Comparison of ENCODE assay signal across 25 mouse cellular contexts in genomic region chr14:45211431-45211830, GRCm38 (mm10). TPM values are rescaled to one million over a fixed set of nuclear protein-coding genes. Genes with fewer than 3 reads are reported as not detected.
DNase-seq lines count a peak whose midpoint lies in the region; ATAC-seq and TF ChIP-seq lines count a peak whose summit lies in the region.
"Had no signal": no experiment of that assay in that cellular context is flagged by ENCODE, and none has a peak within 500 bp of the region (broad histone marks: within the 10 kb centered on the region; RNA-seq: fewer than 3 reads in every experiment).

No protein-coding gene starts in this region.

- no peak overlapping the region for H3K4me3 ChIP-seq in liver, postnatal 0 days (ENCODE audit: low read depth, low read length)
- H3K4me3 ChIP-seq: embryonic facial prominence, embryonic 12.5 days; embryonic facial prominence, embryonic 15.5 days; forebrain, embryonic 10.5 days; forebrain, embryonic 13.5 days; hindbrain, embryonic 12.5 days; hindbrain, embryonic 15.5 days had no signal

- H3K4me1 ChIP-seq in liver, postnatal 0 days (ENCODE audit: insufficient read depth) = no peaks in the 10 kb centered on the region
- H3K4me1 ChIP-seq: embryonic facial prominence, embryonic 12.5 days; embryonic facial prominence, embryonic 15.5 days; forebrain, embryonic 10.5 days; forebrain, embryonic 13.5 days; hindbrain, embryonic 12.5 days; hindbrain, embryonic 15.5 days had no signal

- H3K9ac ChIP-seq in liver, postnatal 0 days (replicated peaks) = no peak overlapping the region
- H3K9ac ChIP-seq: embryonic facial prominence, embryonic 12.5 days; embryonic facial prominence, embryonic 15.5 days; forebrain, embryonic 13.5 days; hindbrain, embryonic 12.5 days; hindbrain, embryonic 15.5 days had no signal

- 72% methylated on average over 1 of the region's 1 CpGs for WGBS in liver, postnatal 0 days (ENCODE audit: insufficient replicate concordance)

- no peak for ATAC-seq in liver, postnatal 0 days
- no peak for ATAC-seq in erythroid progenitor cell, adult 5-6 weeks (replicated peaks; ENCODE audit: low FRiP score, poor library complexity, severe bottlenecking)
- ATAC-seq: CD4-positive, CD25-positive, alpha-beta regulatory T cell, adult 4 months; forebrain, embryonic 13.5 days; forebrain, embryonic 16.5 days had no signal

- H3K27me3 ChIP-seq in liver, postnatal 0 days (ENCODE audit: insufficient read depth, low read length) = no peaks in the 10 kb centered on the region
- H3K27me3 ChIP-seq: embryonic facial prominence, embryonic 12.5 days; embryonic facial prominence, embryonic 15.5 days; forebrain, embryonic 13.5 days; hindbrain, embryonic 12.5 days; hindbrain, embryonic 15.5 days had no signal

- TF ChIP-seq EP300 in liver, postnatal 0 days (IDR thresholded peaks at IDR 0.05; ENCODE audit: low read depth) = no peak

- H3K36me3 ChIP-seq in liver, postnatal 0 days (replicated peaks; ENCODE audit: insufficient read depth, low read length) = peaks cover 7% of the 10 kb centered on the region; the same call in 1 of the 2 replicates
- H3K36me3 ChIP-seq: embryonic facial prominence, embryonic 12.5 days; embryonic facial prominence, embryonic 15.5 days had no signal

- no peak for TF ChIP-seq CTCF in liver, postnatal 0 days (IDR thresholded peaks at IDR 0.05; ENCODE audit: low read depth)

- peak; percentile 25 for DNase-seq in 3134 (ENCODE audit: extremely low read depth, insufficient read length, low spot score)
- peak; percentile 91 for DNase-seq in 3T3-L1 (ENCODE audit: low read depth, low spot score)
- DNase-seq in Muller cell, postnatal 12 days (ENCODE audit: inconsistent ontology term) = peak; percentile 35
- DNase-seq in fat pad, adult 2 months (ENCODE audit: extremely low read depth, low read depth, low spot score) = peak; percentile 46
- no peak for DNase-seq in gastrocnemius, postnatal 4 days (ENCODE audit: low spot score in 2 of 2)
- no peak for DNase-seq in liver, postnatal 0 days
- DNase-seq: adrenal gland, adult 2 months; adrenal gland, postnatal 14 days; cerebellum, adult 11-12 months; cerebellum, adult 8-10 months; cerebellum, postnatal 14 days; gastrocnemius, postnatal 25 days; kidney, adult 18-20 months; kidney, adult 9 months had no signal

- no peak overlapping the region for H3K4me2 ChIP-seq in liver, postnatal 0 days (ENCODE audit: low read depth, low read length)
- H3K4me2 ChIP-seq: embryonic facial prominence, embryonic 12.5 days; embryonic facial prominence, embryonic 15.5 days; forebrain, embryonic 13.5 days; heart, embryonic 11.5 days; hindbrain, embryonic 12.5 days; hindbrain, embryonic 15.5 days had no signal

- H3K9me3 ChIP-seq in liver, postnatal 0 days (ENCODE audit: low read length) = no peaks in the 10 kb centered on the region
- H3K9me3 ChIP-seq: embryonic facial prominence, embryonic 12.5 days; embryonic facial prominence, embryonic 15.5 days; forebrain, embryonic 10.5 days; forebrain, embryonic 13.5 days; hindbrain, embryonic 12.5 days; hindbrain, embryonic 15.5 days had no signal

- H3K27ac ChIP-seq in liver, postnatal 0 days (ENCODE audit: low read depth) = no peak overlapping the region
- H3K27ac ChIP-seq: embryonic facial prominence, embryonic 12.5 days; embryonic facial prominence, embryonic 15.5 days; forebrain, embryonic 10.5 days; forebrain, embryonic 13.5 days; hindbrain, embryonic 12.5 days; hindbrain, embryonic 15.5 days had no signal

RNA-seq across cellular contexts. Expression of gene Gpr137c, which starts 8.1 kb away (rescaled TPM):
- 1 to 10 TPM; 3.0 to 5.0 TPM for total RNA-seq in gastrocnemius, postnatal 4 days (2021)
- polyA plus RNA-seq in liver, postnatal 0 days (2015; fragmentation: Nextera tagmentation; extraction: Ambion mirVana) = 0.65 and 0.66 TPM in 2 replicates
- 1.3 and 5.0 TPM in 2 replicates for total RNA-seq in erythroid progenitor cell, adult 5-6 weeks (2015; ENCODE audit: low replicate concordance)
- total RNA-seq in erythroid progenitor cell, adult 5-6 weeks (2017; ENCODE audit: low replicate concordance) = 0.26 and 2.1 TPM in 2 replicates
- total RNA-seq: MEL had no signal

RNA-seq across cellular contexts. Expression of gene Txndc16, which starts 8.7 kb away (rescaled TPM):
- total RNA-seq in gastrocnemius, postnatal 4 days (2021) = 10 to 100 TPM; 13.1 to 14.7 TPM
- polyA plus RNA-seq in liver, postnatal 0 days (2015; fragmentation: Nextera tagmentation; extraction: Ambion mirVana) = 1.8 and 2.1 TPM in 2 replicates
- total RNA-seq in erythroid progenitor cell, adult 5-6 weeks (2015; ENCODE audit: low replicate concordance) = 1.8 and 4.6 TPM in 2 replicates
- 3.0 and 6.1 TPM in 2 replicates for total RNA-seq in erythroid progenitor cell, adult 5-6 weeks (2017; ENCODE audit: low replicate concordance)

Comparison
In these comparisons a context has a peak if more than half of its experiments do, and no peak if none do; other contexts are left out.
1. DNase-seq: peak in 3134 (single experiment), 3T3-L1 (single experiment), Muller cell, postnatal 12 days (single experiment) and fat pad, adult 2 months (single experiment); none in gastrocnemius, postnatal 4 days (0 of 2) and liver, postnatal 0 days (single experiment).